Mouse (Mus musculus): ENCODE results near the gene Zfyve28. TPM values are rescaled to one million over a fixed set of nuclear protein-coding genes. Genes with fewer than 3 reads are reported as not detected.

Zfyve28 gene
- polyA plus RNA-seq, 1 experiment from 2014 or later: 4.5 TPM

DNA sequence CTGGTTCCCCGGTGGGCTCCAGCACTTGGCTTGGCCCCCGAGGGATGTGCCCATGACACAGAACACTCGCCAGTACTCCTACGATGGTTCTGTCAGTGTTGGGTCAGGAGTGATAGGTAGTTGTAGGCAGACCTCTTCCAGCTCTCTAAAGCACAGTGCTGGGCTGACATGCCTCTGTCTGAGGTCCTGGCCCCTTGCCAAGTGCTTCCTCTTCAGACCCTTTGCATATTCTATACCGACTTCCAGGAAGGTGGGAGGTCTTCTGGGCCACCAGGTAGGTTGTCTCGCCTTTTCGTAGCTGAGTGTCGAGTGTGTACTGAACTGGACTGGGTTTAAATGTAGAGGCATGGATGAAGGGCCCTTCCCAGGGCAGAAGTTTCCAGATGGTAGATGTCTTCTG lies 74.6 kb downstream of the Zfyve28 start:
- Histone ChIP-seq H3K4me1 (ENCODE audit: control insufficient read depth, insufficient read depth, low read length) (no peaks in the 10 kb centered on the region), H3K27me3 (ENCODE audit: control insufficient read depth, insufficient read depth, low read length) (no peaks in the 10 kb centered on the region), H3K27ac (ENCODE audit: low read depth, low read length) (no peak overlapping the region), H3K9me3 (ENCODE audit: control insufficient read depth, low read length) (no peaks in the 10 kb centered on the region), H3K36me3 (ENCODE audit: control insufficient read depth, insufficient read depth, low read length) (no peaks in the 10 kb centered on the region), H3K9ac (replicated peaks; ENCODE audit: low read depth, low read length) (no peak overlapping the region), H3K4me3 (ENCODE audit: low read depth, low read length) (no peak overlapping the region), H3K4me2 (ENCODE audit: low read depth, low read length) (no peak overlapping the region)
- ATAC-seq (ENCODE audit: low read depth): no peak
- 83% methylated on average over 8 of the region's 8 CpGs for WGBS

DNA sequence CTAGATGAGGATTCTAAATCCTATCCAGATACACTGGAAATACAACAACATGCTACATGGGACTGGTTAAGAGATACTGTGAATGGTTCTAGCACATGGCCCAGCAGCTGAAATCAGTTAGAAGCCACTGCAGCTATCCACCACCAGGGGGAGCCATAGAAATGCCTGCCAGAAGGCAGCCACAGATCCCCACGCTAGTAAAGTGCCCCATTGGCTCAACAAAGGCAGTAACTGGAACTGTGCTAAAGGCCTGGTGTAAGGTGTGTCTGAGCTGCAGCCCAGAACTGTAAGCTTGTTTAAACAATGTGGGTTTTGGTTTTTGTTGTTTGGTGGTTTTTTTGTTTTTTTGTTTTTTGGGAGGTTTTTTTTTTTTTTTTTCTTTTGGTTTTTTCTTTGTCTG lies 78.0 kb downstream of the Zfyve28 start:
- H3K9ac ChIP-seq (replicated peaks; ENCODE audit: low read depth, low read length): no peak overlapping the region
- peak; percentile 88 for ATAC-seq (ENCODE audit: low read depth)
- H3K9me3 ChIP-seq (ENCODE audit: control insufficient read depth, low read length): no peaks in the 10 kb centered on the region
- H3K4me1 ChIP-seq (ENCODE audit: control insufficient read depth, insufficient read depth, low read length): no peaks in the 10 kb centered on the region
- no peak overlapping the region for H3K27ac ChIP-seq (ENCODE audit: low read depth, low read length)
- no peak overlapping the region for H3K4me3 ChIP-seq (ENCODE audit: low read depth, low read length)
- H3K4me2 ChIP-seq (ENCODE audit: low read depth, low read length): no peak overlapping the region
- no peaks in the 10 kb centered on the region for H3K36me3 ChIP-seq (ENCODE audit: control insufficient read depth, insufficient read depth, low read length)
- 0% methylated on average over 1 of the region's 1 CpGs for WGBS
- no peaks in the 10 kb centered on the region for H3K27me3 ChIP-seq (ENCODE audit: control insufficient read depth, insufficient read depth, low read length)

GRCm38 (mm10) chr5:34207503-34207902 lies 80.7 kb downstream of the Zfyve28 start:
- no peak overlapping the region for H3K4me3 ChIP-seq (ENCODE audit: low read depth, low read length)
- no peak overlapping the region for H3K4me2 ChIP-seq (ENCODE audit: low read depth, low read length)
- H3K27me3 ChIP-seq (ENCODE audit: control insufficient read depth, insufficient read depth, low read length): no peaks in the 10 kb centered on the region
- no peak overlapping the region for H3K9ac ChIP-seq (replicated peaks; ENCODE audit: low read depth, low read length)
- ATAC-seq (ENCODE audit: low read depth): no peak
- 67% methylated on average over 3 of the region's 3 CpGs for WGBS
- H3K36me3 ChIP-seq (ENCODE audit: control insufficient read depth, insufficient read depth, low read length): no peaks in the 10 kb centered on the region
- H3K9me3 ChIP-seq (ENCODE audit: control insufficient read depth, low read length): no peaks in the 10 kb centered on the region
- H3K27ac ChIP-seq (ENCODE audit: low read depth, low read length): no peak overlapping the region
- H3K4me1 ChIP-seq (ENCODE audit: control insufficient read depth, insufficient read depth, low read length): no peaks in the 10 kb centered on the region

DNA sequence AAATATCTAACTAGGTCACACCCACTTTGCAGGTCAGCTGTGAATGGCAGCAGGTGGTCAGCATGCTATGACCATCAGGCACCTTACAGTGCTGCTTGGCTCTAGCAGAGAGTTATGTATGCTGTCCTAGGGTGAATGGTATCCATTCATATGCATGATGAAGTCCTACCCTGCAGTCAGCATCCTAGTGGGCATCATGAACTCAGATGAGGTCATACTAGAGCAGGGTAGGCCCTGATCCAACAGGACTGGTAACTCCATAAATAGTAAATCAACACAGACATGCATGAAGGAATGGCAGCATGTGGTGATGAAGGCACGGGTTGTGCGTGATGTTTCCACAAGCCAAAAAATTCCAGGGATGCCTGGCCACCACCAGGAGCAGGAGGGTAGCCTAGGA lies 82.5 kb downstream of the Zfyve28 start:
- Histone ChIP-seq H3K27ac (ENCODE audit: low read depth, low read length) (no peak overlapping the region), H3K4me1 (ENCODE audit: control insufficient read depth, insufficient read depth, low read length) (no peaks in the 10 kb centered on the region), H3K9me3 (ENCODE audit: control insufficient read depth, low read length) (no peaks in the 10 kb centered on the region), H3K4me2 (ENCODE audit: low read depth, low read length) (no peak overlapping the region), H3K4me3 (ENCODE audit: low read depth, low read length) (no peak overlapping the region), H3K27me3 (ENCODE audit: control insufficient read depth, insufficient read depth, low read length) (no peaks in the 10 kb centered on the region), H3K9ac (replicated peaks; ENCODE audit: low read depth, low read length) (no peak overlapping the region), H3K36me3 (ENCODE audit: control insufficient read depth, insufficient read depth, low read length) (no peaks in the 10 kb centered on the region)
- 74% methylated on average over 2 of the region's 2 CpGs for WGBS
- ATAC-seq (ENCODE audit: low read depth): no peak

DNA sequence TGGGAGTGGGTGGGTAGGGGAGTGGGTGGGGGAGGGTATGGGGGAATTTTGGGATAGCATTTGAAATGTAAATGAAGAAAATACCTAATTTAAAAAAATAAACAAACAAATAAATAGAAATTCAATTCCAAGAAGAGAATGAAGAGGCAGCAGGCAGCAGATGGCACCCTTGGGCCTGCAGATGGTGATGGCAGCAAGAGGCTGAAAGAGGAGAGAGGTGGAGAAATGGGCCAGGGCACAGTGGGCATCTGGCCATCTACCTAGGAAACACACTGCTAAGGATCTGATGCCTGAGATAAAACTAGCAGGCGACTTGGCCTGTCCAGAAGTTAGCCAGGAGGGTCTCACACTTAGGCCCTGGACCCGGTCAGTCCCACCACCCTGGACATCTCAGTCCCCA lies 83.3 kb downstream of the Zfyve28 start:
- ATAC-seq (ENCODE audit: low read depth): no peak
- Histone ChIP-seq H3K4me1 (ENCODE audit: control insufficient read depth, insufficient read depth, low read length) (no peaks in the 10 kb centered on the region), H3K27ac (ENCODE audit: low read depth, low read length) (no peak overlapping the region), H3K9ac (replicated peaks; ENCODE audit: low read depth, low read length) (no peak overlapping the region), H3K36me3 (ENCODE audit: control insufficient read depth, insufficient read depth, low read length) (no peaks in the 10 kb centered on the region), H3K4me2 (ENCODE audit: low read depth, low read length) (no peak overlapping the region), H3K4me3 (ENCODE audit: low read depth, low read length) (no peak overlapping the region), H3K9me3 (ENCODE audit: control insufficient read depth, low read length) (no peaks in the 10 kb centered on the region), H3K27me3 (ENCODE audit: control insufficient read depth, insufficient read depth, low read length) (no peaks in the 10 kb centered on the region)
- WGBS: 84% methylated on average over 2 of the region's 2 CpGs

DNA sequence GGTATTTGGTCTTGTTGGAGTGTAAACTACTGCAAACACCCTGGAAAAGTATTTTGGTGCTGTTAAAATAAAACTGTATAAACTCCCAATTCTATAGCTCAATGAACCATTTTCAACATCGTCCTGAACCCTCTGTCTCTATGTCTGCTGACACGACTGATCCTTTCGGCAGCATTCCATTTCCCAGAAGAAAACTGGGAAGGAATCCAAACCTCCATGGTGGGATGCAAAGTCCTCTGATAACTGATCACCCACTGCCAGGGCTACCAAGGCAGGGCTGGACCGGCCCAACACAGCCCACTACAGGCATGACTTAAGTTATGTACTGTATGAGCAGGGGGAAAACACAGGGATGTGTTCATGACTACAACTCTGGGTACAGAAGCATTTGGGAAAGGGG lies 86.2 kb downstream of the Zfyve28 start:
- Histone ChIP-seq H3K4me2 (ENCODE audit: low read depth, low read length) (no peak overlapping the region), H3K9ac (replicated peaks; ENCODE audit: low read depth, low read length) (no peak overlapping the region), H3K27me3 (ENCODE audit: control insufficient read depth, insufficient read depth, low read length) (no peaks in the 10 kb centered on the region), H3K4me3 (ENCODE audit: low read depth, low read length) (no peak overlapping the region), H3K36me3 (ENCODE audit: control insufficient read depth, insufficient read depth, low read length) (no peaks in the 10 kb centered on the region), H3K9me3 (ENCODE audit: control insufficient read depth, low read length) (no peaks in the 10 kb centered on the region), H3K27ac (ENCODE audit: low read depth, low read length) (no peak overlapping the region), H3K4me1 (ENCODE audit: control insufficient read depth, insufficient read depth, low read length) (no peaks in the 10 kb centered on the region)
- no peak for ATAC-seq (ENCODE audit: low read depth)
- WGBS: 87% methylated on average over 4 of the region's 4 CpGs

DNA sequence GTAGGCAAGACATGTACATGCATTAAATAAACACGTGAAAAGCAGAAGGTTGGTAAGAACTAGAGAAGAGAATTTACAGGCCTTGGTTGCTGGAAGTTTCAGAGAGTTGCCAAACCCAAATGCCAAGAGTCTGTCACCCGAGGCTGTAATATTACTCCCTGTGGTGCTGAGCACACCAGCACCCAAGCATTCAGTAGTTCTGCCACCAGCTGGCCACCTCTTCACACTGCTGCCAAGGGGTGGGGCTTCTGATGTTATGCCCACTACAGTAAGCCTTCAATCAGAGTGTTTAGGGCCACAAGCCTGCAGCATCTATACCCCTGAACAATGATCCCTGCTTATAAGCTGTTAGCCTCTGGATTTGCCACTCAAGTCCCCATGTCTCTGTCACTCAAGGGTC lies 86.9 kb downstream of the Zfyve28 start:
- H3K27ac ChIP-seq (ENCODE audit: low read depth, low read length): no peak overlapping the region
- 67% methylated on average over 2 of the region's 2 CpGs for WGBS
- H3K27me3 ChIP-seq (ENCODE audit: control insufficient read depth, insufficient read depth, low read length): no peaks in the 10 kb centered on the region
- H3K9ac ChIP-seq (replicated peaks; ENCODE audit: low read depth, low read length): no peak overlapping the region
- ATAC-seq (ENCODE audit: low read depth): no peak
- no peak overlapping the region for H3K4me2 ChIP-seq (ENCODE audit: low read depth, low read length)
- no peaks in the 10 kb centered on the region for H3K9me3 ChIP-seq (ENCODE audit: control insufficient read depth, low read length)
- no peak overlapping the region for H3K4me3 ChIP-seq (ENCODE audit: low read depth, low read length)
- no peaks in the 10 kb centered on the region for H3K36me3 ChIP-seq (ENCODE audit: control insufficient read depth, insufficient read depth, low read length)
- H3K4me1 ChIP-seq (ENCODE audit: control insufficient read depth, insufficient read depth, low read length): no peaks in the 10 kb centered on the region

DNA sequence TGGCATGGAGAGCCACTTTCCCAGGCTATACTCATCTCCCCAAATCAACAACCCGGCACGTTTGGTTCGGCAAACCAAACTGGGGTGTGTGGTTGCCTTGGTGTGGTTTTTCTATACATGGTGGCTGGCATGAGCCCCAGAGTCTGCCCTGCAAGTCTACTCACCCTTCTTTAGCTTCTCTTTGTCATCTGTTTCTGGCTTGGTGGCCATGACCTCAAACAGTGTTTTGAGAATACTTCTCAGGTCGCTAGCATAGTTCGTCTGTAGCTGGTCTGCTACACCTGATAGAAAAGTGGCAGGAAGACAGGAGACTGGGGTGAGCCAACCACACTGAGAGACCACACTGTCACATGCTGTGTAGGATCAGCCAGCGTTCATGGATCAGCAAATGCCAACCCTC lies 89.6 kb downstream of the Zfyve28 start:
- Histone ChIP-seq H3K9me3 (ENCODE audit: control insufficient read depth, low read length) (no peaks in the 10 kb centered on the region), H3K36me3 (ENCODE audit: control insufficient read depth, insufficient read depth, low read length) (no peaks in the 10 kb centered on the region), H3K27me3 (ENCODE audit: control insufficient read depth, insufficient read depth, low read length) (no peaks in the 10 kb centered on the region), H3K27ac (ENCODE audit: low read depth, low read length) (no peak overlapping the region), H3K9ac (replicated peaks; ENCODE audit: low read depth, low read length) (no peak overlapping the region), H3K4me1 (ENCODE audit: control insufficient read depth, insufficient read depth, low read length) (no peaks in the 10 kb centered on the region), H3K4me2 (ENCODE audit: low read depth, low read length) (no peak overlapping the region), H3K4me3 (ENCODE audit: low read depth, low read length) (no peak overlapping the region)
- WGBS: 93% methylated on average over 6 of the region's 6 CpGs
- ATAC-seq (ENCODE audit: low read depth): no peak

DNA sequence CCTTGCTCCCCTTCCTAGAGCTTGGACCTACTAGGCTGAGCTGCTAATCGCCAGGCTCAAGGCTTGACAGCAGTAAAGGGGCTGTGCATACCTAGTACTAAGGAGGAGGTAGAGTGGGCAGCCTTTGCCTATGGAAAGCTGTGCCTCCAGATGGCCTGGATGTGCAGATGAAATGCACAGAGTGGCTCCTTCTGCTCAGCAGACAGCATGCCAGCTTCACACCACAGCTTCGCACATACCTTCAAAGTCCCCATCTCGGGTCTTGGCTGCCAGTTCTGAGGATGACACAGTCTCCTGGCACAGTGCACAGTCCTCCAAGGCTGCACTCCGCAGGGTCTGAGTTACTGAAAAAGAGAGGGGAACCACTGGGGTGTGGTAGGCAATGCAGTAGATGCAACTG lies 91.0 kb downstream of the Zfyve28 start:
- no peaks in the 10 kb centered on the region for H3K36me3 ChIP-seq (ENCODE audit: control insufficient read depth, insufficient read depth, low read length)
- H3K9me3 ChIP-seq (ENCODE audit: control insufficient read depth, low read length): no peaks in the 10 kb centered on the region
- no peak overlapping the region for H3K4me2 ChIP-seq (ENCODE audit: low read depth, low read length)
- H3K9ac ChIP-seq (replicated peaks; ENCODE audit: low read depth, low read length): no peak overlapping the region
- WGBS: 77% methylated on average over 4 of the region's 4 CpGs
- ATAC-seq (ENCODE audit: low read depth): no peak
- H3K27ac ChIP-seq (ENCODE audit: low read depth, low read length): no peak overlapping the region
- no peaks in the 10 kb centered on the region for H3K27me3 ChIP-seq (ENCODE audit: control insufficient read depth, insufficient read depth, low read length)
- H3K4me1 ChIP-seq (ENCODE audit: control insufficient read depth, insufficient read depth, low read length): no peaks in the 10 kb centered on the region
- H3K4me3 ChIP-seq (ENCODE audit: low read depth, low read length): no peak overlapping the region

GRCm38 (mm10) chr5:34196423-34196822 lies 91.8 kb downstream of the Zfyve28 start:
- no peak overlapping the region for H3K27ac ChIP-seq (ENCODE audit: low read depth, low read length)
- ATAC-seq (ENCODE audit: low read depth): no peak
- no peaks in the 10 kb centered on the region for H3K9me3 ChIP-seq (ENCODE audit: control insufficient read depth, low read length)
- WGBS: 83% methylated on average over 7 of the region's 7 CpGs
- H3K9ac ChIP-seq (replicated peaks; ENCODE audit: low read depth, low read length): no peak overlapping the region
- no peak overlapping the region for H3K4me2 ChIP-seq (ENCODE audit: low read depth, low read length)
- no peak overlapping the region for H3K4me3 ChIP-seq (ENCODE audit: low read depth, low read length)
- no peaks in the 10 kb centered on the region for H3K27me3 ChIP-seq (ENCODE audit: control insufficient read depth, insufficient read depth, low read length)
- H3K4me1 ChIP-seq (ENCODE audit: control insufficient read depth, insufficient read depth, low read length): no peaks in the 10 kb centered on the region
- H3K36me3 ChIP-seq (ENCODE audit: control insufficient read depth, insufficient read depth, low read length): no peaks in the 10 kb centered on the region
